Mouse (Mus musculus): Measurements from ENCODE around the gene Gadd45a. TPM values are rescaled to one million over a fixed set of nuclear protein-coding genes. Genes with fewer than 3 reads are reported as not detected.

Gadd45a gene
- polyA plus RNA-seq, 1 experiment from 2014 or later, result 26.2 TPM

DNA sequence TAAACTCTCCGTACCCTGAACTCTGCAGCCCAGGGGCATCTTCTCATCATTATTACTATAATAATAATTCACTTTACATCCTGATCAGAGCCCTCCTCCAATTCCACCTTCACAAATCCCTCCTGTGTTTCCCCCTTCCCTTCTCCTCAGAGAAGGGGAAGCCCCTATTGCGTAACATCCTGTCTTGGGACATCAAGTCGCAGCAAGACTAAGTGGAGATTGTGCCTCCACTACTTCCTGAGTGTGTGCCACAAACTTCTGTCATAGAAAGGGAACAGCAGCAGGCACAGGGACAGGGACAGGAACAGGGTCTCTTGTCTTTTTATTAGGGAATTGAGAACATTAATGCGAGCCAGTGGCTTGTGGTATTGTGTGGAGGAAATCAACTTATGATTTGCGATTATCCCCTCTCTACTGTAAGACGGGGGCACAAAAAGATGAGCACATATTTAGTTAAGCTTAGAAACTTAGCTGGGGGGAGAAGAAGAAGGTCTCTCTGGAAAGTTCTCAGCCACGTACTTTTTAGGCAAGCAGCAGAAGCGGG is 32.0 kb upstream of the Gadd45a start:
- 60% methylated on average over 8 of the region's 8 CpGs for WGBS
- H3K4me2 ChIP-seq (replicated peaks; ENCODE audit: low read depth), result peak overlapping the region; percentile 39
- H3K4me1 ChIP-seq (replicated peaks; ENCODE audit: control insufficient read depth, insufficient read depth), result peaks cover 2% of the 10 kb centered on the region; the same call in 1 of the 2 replicates
- TF ChIP-seq CTCF (IDR thresholded peaks at IDR 0.05; ENCODE audit: low read depth), result no peak
- TF ChIP-seq EP300 (optimal IDR thresholded peaks at IDR 0.05), result no peak
- H3K9me3 ChIP-seq (ENCODE audit: control insufficient read depth, low read length), result no peaks in the 10 kb centered on the region
- ATAC-seq (ENCODE audit: low FRiP score, low TSS enrichment) (no peak), DNase-seq (ENCODE audit: low spot score) (no peak)
- H3K27ac ChIP-seq (replicated peaks), result peak overlapping the region; percentile 82
- no peak overlapping the region for H3K4me3 ChIP-seq (ENCODE audit: low read depth, low read length)
- H3K27me3 ChIP-seq (ENCODE audit: control insufficient read depth, insufficient read depth, low read length), result no peaks in the 10 kb centered on the region
- no peaks in the 10 kb centered on the region for H3K36me3 ChIP-seq (ENCODE audit: control insufficient read depth, insufficient read depth, low read length)
- H3K9ac ChIP-seq (ENCODE audit: low read length), result no peak overlapping the region

DNA sequence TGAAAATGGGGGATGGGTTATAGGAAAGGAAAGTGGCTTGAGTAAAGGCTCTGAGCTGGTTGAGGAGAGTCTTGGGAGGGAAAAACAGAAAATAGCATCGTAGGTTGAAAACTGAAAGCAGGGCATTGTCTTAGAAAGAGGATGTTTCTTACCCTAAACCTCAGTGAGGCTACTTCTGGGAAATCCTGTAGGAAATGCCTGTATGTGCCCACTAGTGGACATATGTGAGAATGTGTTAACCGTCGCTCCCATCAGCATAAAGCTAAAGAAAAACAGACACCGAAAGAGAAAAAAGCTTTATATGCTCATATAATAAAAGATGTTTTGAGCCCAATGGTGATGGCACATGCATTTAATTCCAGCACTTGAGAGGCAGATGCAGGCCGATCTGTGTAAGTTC is 22.8 kb upstream of the Gadd45a start:
- TF ChIP-seq EP300 (optimal IDR thresholded peaks at IDR 0.05) (no peak), CTCF (IDR thresholded peaks at IDR 0.05; ENCODE audit: low read depth) (peak; percentile 54)
- no peaks in the 10 kb centered on the region for H3K9me3 ChIP-seq (ENCODE audit: control insufficient read depth, low read length)
- H3K36me3 ChIP-seq (ENCODE audit: control insufficient read depth, insufficient read depth, low read length), result no peaks in the 10 kb centered on the region
- ATAC-seq (ENCODE audit: low FRiP score, low TSS enrichment), result no peak
- H3K4me3 ChIP-seq (ENCODE audit: low read depth, low read length), result no peak overlapping the region
- WGBS, result 83% methylated on average over 5 of the region's 5 CpGs
- DNase-seq (ENCODE audit: low spot score), result no peak
- no peaks in the 10 kb centered on the region for H3K27me3 ChIP-seq (ENCODE audit: control insufficient read depth, insufficient read depth, low read length)
- no peaks in the 10 kb centered on the region for H3K4me1 ChIP-seq (replicated peaks; ENCODE audit: control insufficient read depth, insufficient read depth)
- no peak overlapping the region for H3K4me2 ChIP-seq (replicated peaks; ENCODE audit: low read depth)
- H3K27ac ChIP-seq (replicated peaks), result no peak overlapping the region
- H3K9ac ChIP-seq (ENCODE audit: low read length), result no peak overlapping the region

DNA sequence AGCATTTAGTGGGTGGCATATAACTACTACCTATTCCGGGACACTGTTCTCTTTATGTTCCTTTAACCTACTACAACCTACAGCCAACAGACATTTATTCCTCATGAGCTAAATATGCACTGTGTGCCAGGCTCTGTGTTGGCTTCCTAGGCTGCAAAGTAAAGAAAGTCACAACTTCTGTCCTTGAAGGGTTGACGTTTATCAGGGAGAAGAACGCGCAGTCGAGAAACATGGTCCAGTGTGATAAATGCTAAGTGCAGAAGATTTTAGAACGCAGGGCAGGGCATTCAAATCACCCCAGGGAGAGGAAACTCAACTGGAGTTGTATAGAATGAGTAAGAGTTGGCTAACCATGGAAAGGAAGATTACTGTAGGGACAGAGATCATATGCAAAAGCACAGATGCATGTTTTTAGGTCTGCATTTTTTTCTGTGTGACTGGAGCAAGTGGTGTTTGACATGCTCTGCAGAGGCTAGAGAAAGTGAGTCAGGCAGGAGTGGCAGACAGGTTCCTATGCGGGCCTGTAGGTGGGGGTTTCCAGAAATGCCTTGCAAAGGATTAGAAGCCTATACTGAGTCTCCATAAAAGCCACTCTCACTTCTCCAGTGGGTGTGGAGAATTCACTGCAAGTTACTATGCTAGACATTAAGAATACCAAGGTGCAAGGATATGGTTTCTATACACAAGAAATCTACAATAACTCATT is 20.9 kb upstream of the Gadd45a start:
- no peak for DNase-seq (ENCODE audit: low spot score)

DNA sequence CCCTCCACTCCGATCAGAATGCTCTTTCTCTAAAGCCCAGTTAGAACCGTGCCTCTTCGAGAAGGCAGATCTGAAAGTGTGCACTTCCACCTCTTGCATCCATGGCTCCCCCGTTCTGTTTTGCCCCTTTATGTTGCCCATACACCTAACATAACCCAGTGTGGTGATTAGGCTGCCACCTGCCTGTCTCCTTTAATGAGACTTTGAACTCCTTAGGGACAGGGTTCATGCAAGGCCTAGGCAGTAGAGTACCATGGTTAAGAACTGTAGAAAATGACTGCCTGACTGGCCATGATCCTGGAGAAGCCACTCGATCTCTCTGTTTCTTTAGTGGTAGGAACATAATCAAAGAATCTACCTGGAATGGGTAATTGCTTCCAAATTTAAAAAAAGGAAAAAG is 20.3 kb upstream of the Gadd45a start:
- ATAC-seq (ENCODE audit: low FRiP score, low TSS enrichment) (no peak), DNase-seq (ENCODE audit: low spot score) (no peak)
- H3K4me3 ChIP-seq (ENCODE audit: low read depth, low read length), result no peak overlapping the region
- no peak overlapping the region for H3K27ac ChIP-seq (replicated peaks)
- H3K9me3 ChIP-seq (ENCODE audit: control insufficient read depth, low read length), result no peaks in the 10 kb centered on the region
- no peak overlapping the region for H3K9ac ChIP-seq (ENCODE audit: low read length)
- H3K4me1 ChIP-seq (replicated peaks; ENCODE audit: control insufficient read depth, insufficient read depth), result no peaks in the 10 kb centered on the region
- no peak overlapping the region for H3K4me2 ChIP-seq (replicated peaks; ENCODE audit: low read depth)
- 76% methylated on average over 5 of the region's 5 CpGs for WGBS
- no peak for TF ChIP-seq EP300 (optimal IDR thresholded peaks at IDR 0.05)
- TF ChIP-seq CTCF (IDR thresholded peaks at IDR 0.05; ENCODE audit: low read depth), result no peak
- no peaks in the 10 kb centered on the region for H3K36me3 ChIP-seq (ENCODE audit: control insufficient read depth, insufficient read depth, low read length)
- no peaks in the 10 kb centered on the region for H3K27me3 ChIP-seq (ENCODE audit: control insufficient read depth, insufficient read depth, low read length)

More for the DNA sequence above, 20.9 kb upstream of the Gadd45a start:
- TF ChIP-seq EP300 (optimal IDR thresholded peaks at IDR 0.05), result no peak
- TF ChIP-seq CTCF (IDR thresholded peaks at IDR 0.05; ENCODE audit: low read depth), result no peak
- no peaks in the 10 kb centered on the region for H3K36me3 ChIP-seq (ENCODE audit: control insufficient read depth, insufficient read depth, low read length)
- no peaks in the 10 kb centered on the region for H3K9me3 ChIP-seq (ENCODE audit: control insufficient read depth, low read length)
- H3K27ac ChIP-seq (replicated peaks), result no peak overlapping the region
- no peak overlapping the region for H3K9ac ChIP-seq (ENCODE audit: low read length)
- ATAC-seq (ENCODE audit: low FRiP score, low TSS enrichment), result no peak
- no peak overlapping the region for H3K4me2 ChIP-seq (replicated peaks; ENCODE audit: low read depth)
- H3K4me1 ChIP-seq (replicated peaks; ENCODE audit: control insufficient read depth, insufficient read depth), result no peaks in the 10 kb centered on the region
- 80% methylated on average over 7 of the region's 7 CpGs for WGBS
- no peaks in the 10 kb centered on the region for H3K27me3 ChIP-seq (ENCODE audit: control insufficient read depth, insufficient read depth, low read length)
- H3K4me3 ChIP-seq (ENCODE audit: low read depth, low read length), result no peak overlapping the region

DNA sequence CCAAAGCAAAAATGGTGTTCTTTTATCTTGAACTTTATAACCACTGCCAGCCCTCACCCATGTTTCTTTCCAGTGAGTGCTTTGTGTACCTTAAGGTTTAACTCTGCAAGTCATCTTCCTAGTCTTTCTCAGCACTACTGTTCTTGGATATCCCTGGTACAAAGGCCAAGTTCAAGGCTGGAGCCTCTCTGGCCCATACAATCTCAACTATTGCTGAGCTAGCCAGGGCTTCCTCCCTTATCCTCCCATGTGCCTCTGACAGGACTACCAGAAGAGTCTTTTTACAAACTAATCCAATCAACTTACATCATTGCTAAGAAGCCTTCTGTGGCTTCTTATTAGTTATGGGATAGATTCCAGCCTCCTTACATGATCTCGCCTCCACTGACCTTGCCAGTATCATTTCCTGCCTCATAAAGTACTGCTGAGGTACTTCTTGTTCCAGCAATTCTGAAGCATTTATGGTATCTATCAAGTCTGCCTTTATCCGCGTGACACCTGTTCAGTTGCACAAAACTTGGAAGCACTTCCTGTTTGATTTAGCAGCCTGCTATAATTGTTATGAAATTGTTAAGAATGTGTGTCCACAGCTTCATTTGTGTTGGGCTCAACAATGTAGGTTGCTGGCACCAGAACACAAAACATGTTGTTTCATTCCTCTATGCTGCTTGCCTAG is 19.8 kb upstream of the Gadd45a start:
- H3K9me3 ChIP-seq (ENCODE audit: control insufficient read depth, low read length), result no peaks in the 10 kb centered on the region
- no peak overlapping the region for H3K4me2 ChIP-seq (replicated peaks; ENCODE audit: low read depth)
- ATAC-seq (ENCODE audit: low FRiP score, low TSS enrichment) (no peak), DNase-seq (ENCODE audit: low spot score) (no peak)
- no peaks in the 10 kb centered on the region for H3K4me1 ChIP-seq (replicated peaks; ENCODE audit: control insufficient read depth, insufficient read depth)
- TF ChIP-seq CTCF (IDR thresholded peaks at IDR 0.05; ENCODE audit: low read depth), result no peak
- no peak for TF ChIP-seq EP300 (optimal IDR thresholded peaks at IDR 0.05)
- H3K27me3 ChIP-seq (ENCODE audit: control insufficient read depth, insufficient read depth, low read length), result no peaks in the 10 kb centered on the region
- no peak overlapping the region for H3K27ac ChIP-seq (replicated peaks)
- no peaks in the 10 kb centered on the region for H3K36me3 ChIP-seq (ENCODE audit: control insufficient read depth, insufficient read depth, low read length)
- H3K4me3 ChIP-seq (ENCODE audit: low read depth, low read length), result no peak overlapping the region
- WGBS, result 56% methylated on average over 3 of the region's 3 CpGs
- H3K9ac ChIP-seq (ENCODE audit: low read length), result no peak overlapping the region

Measured in stomach, postnatal 0 days (tissue).